Mouse (Mus musculus) B cell, adult 2 months (primary cell): Measurements from ENCODE around the gene Tprkb.

Experiments used
- DNase-seq, 2 experiments: peaks; one replicate each; pipeline ENCODE4 v3.0.0; 2022

The Tprkb gene

GRCm38 (mm10) chr6:85976242-85976641, 64.6 kb downstream of the Tprkb start:
- peak in 1 of 2 experiments; percentile 13 for DNase-seq

GRCm38 (mm10) chr6:85978736-85979135, 67.1 kb downstream of the Tprkb start:
- peak; percentile 45 to 60 for DNase-seq
